Mouse (Mus musculus) hindbrain, postnatal 0 days (tissue): ENCODE results near the gene E2f1. TPM values are rescaled to one million over a fixed set of nuclear protein-coding genes. Genes with fewer than 3 reads are reported as not detected.

ENCODE experiments used
- ATAC-seq: fragments of 200-750 bp; cut with Nextera tagmentation; 2 replicates; pipeline ENCODE4 v1.8.0; 2017; ENCODE audit warnings: mild to moderate bottlenecking, moderate TSS enrichment, moderate library complexity
- DNase-seq: peaks from one replicate; pipeline ENCODE4 v3.0.0-alpha.2; 2015; ENCODE audit warnings: low spot score
- H3K27ac ChIP-seq: fragments of 300-500 bp; sonication (generic); 2 replicates; pipeline ENCODE4 v1.5.1; 2014; ENCODE audit warnings: mild to moderate bottlenecking
- H3K27me3 ChIP-seq: fragments of 300-500 bp; sonication (generic); 2 replicates; pipeline ENCODE4 v1.6.1; 2014; ENCODE audit warnings: low read length, mixed read lengths; ENCODE audit not compliant: insufficient read depth
- H3K36me3 ChIP-seq: fragments of 300-500 bp; sonication (generic); 2 replicates; pipeline ENCODE4 v1.6.1; 2014; ENCODE audit warnings: low read length, mixed read lengths; ENCODE audit not compliant: insufficient read depth
- H3K4me1 ChIP-seq: fragments of 300-500 bp; sonication (generic); 2 replicates; pipeline ENCODE4 v1.6.1; 2014; ENCODE audit warnings: antibody characterized with exemption, low read length, mixed read lengths; ENCODE audit not compliant: insufficient read depth
- H3K4me2 ChIP-seq: fragments of 300-500 bp; sonication (generic); 2 replicates; pipeline ENCODE4 v1.6.1; 2014; ENCODE audit warnings: low read depth, mild to moderate bottlenecking, low read length, moderate library complexity, mixed read lengths
- H3K4me3 ChIP-seq: fragments of 300-500 bp; sonication (generic); 2 replicates; pipeline ENCODE4 v1.5.1; 2014; ENCODE audit warnings: low read length
- H3K9ac ChIP-seq: fragments of 300-500 bp; sonication (generic); replicated peaks from 2 replicates; pipeline ENCODE4 v1.6.1; 2014; ENCODE audit warnings: mild to moderate bottlenecking, low read length, moderate library complexity, mixed read lengths
- H3K9me3 ChIP-seq: fragments of 300-500 bp; sonication (generic); 2 replicates; pipeline ENCODE4 v1.6.1; 2016; ENCODE audit warnings: low read length, mixed read lengths
- CTCF ChIP-seq: IDR thresholded peaks from 2 replicates; pipeline ENCODE4 v1.5.1; 2016; ENCODE audit warnings: antibody characterized with exemption, control low read depth, low read depth
- WGBS: fragments of 180-500 bp; shearing (Covaris S2); extraction: QIAGEN DNeasy Blood & Tissue Kit; methylation state at CpG from one replicate; pipeline ENCODE4 v1.1.7; 2014; 5-methylcytosine and 5-hydroxymethylcytosine counted together
- polyA plus RNA-seq: library from polyadenylated mRNA; unstranded; fragments of >200 nt; fragmentation: Nextera tagmentation; extraction: Ambion mirVana; gene quantifications from 2 replicates; pipeline ENCODE4 v1.2.1, GENCODE M21; 2015
- total RNA-seq: library from RNA; depleted of rRNA; stranded (reverse); fragments of >200 nt; gene quantifications from 2 replicates; pipeline ENCODE4 v1.2.3, GENCODE M21; 2014

E2f1 gene
- total and polyA plus RNA-seq, 2 experiments from 2014 or later, result 6.7 to 8.4 TPM

DNA sequence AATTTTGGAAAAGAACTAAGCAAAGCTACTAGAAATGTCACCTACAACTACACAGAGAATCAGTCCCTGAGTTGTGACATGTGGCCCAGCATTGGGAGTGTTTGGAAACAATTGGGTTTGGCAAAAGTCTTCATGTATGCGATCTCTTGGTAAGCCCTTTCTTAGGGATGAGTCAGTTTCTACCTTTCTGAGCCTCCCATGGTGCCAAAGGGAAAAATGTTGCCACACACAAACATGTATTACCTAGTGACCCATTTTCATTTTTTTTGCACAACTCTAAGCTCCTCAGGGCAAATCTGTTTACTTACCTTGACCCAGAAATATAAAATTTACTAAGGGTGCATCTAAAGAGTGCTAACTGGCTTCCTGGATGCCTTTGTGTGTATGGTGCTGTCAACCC, 37.3 kb upstream of the E2f1 start:
- no peak for TF ChIP-seq CTCF
- Histone ChIP-seq H3K4me3 (no peak overlapping the region), H3K9ac (no peak overlapping the region), H3K4me2 (no peak overlapping the region), H3K36me3 (no peaks in the 10 kb centered on the region), H3K9me3 (no peaks in the 10 kb centered on the region), H3K27me3 (no peaks in the 10 kb centered on the region), H3K27ac (no peak overlapping the region), H3K4me1 (0 out of 2 replicates have a peak, but pooled peaks cover 11% of the 10 kb centered on the region)
- WGBS, result 93% methylated on average over 1 of the region's 1 CpGs
- ATAC-seq (no peak), DNase-seq (no peak)

DNA sequence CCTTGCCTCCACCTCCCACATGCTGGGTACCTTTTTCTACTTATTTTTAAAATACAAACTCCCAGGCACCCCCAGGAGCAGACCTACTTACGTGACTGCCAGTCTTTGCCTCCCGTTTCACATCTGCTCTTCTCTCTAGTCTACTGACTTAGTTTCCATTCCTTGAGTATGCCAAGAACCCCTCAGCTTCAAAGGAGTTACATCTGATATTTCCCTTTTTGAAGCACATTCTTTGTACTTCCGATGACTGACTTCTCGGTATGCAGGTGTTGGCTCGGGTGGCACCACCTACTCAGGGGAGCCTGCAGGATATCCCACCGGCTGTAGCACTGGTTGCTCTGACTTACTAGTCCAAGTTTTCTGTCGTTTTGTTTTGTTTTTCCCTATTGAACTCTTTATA, 34.5 kb upstream of the E2f1 start:
- DNase-seq (no peak), ATAC-seq (no peak)
- 42% methylated on average over 7 of the region's 7 CpGs for WGBS
- Histone ChIP-seq H3K9me3 (no peaks in the 10 kb centered on the region), H3K27ac (no peak overlapping the region), H3K36me3 (no peaks in the 10 kb centered on the region), H3K27me3 (no peaks in the 10 kb centered on the region), H3K4me1 (0 out of 2 replicates have a peak, but pooled peaks cover 11% of the 10 kb centered on the region), H3K4me3 (peak overlapping the region; percentile 55), H3K9ac (no peak overlapping the region), H3K4me2 (peak overlapping the region; percentile 60)
- no peak for TF ChIP-seq CTCF

DNA sequence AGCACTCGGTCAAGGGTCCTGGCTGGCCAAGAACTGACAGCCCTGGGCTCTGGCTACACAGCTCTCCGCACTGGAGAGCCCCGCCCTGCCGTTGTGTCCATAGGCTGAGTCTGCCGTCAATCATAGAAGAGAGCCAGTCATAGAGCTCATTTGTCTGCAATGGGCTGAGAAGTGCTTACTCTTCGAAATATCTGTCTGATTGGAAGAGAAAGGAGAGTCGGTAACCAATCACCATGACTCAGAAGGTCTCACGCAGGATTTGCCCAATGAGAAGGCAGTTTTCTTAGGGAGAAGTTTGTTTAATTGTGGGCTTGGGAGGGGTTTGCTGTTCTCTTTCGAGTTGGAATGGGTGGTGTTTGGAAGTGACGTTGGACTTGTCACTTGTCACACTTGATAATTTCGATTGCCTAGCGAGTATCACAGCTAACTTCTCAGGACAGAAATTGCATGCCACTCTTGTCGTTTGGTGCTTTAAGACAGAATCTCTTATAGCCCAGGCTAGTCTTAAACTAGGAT, 34.0 kb upstream of the E2f1 start, which contains the start of gene Pxmp4:
Gene Pxmp4, minus strand, starts transcription at position 71 of the 516 bp plus-strand sequence.
- Histone ChIP-seq H3K36me3 (no peaks in the 10 kb centered on the region), H3K9me3 (no peaks in the 10 kb centered on the region), H3K27ac (peak within 1 kb of the TSS; percentile 71; the same call in 1 of the 2 replicates), H3K27me3 (no peaks in the 10 kb centered on the region), H3K4me2 (peak within 1 kb of the TSS; percentile 60), H3K9ac (peak within 1 kb of the TSS; percentile 61), H3K4me3 (peak within 1 kb of the TSS; percentile 55), H3K4me1 (0 out of 2 replicates have a peak, but pooled peaks cover 11% of the 10 kb centered on the region)
- 0% methylated on average over 13 of the region's 13 CpGs for WGBS
- peak; percentile 97 for DNase-seq
- ATAC-seq, result peak; percentile 100
- TF ChIP-seq CTCF, result no peak

DNA sequence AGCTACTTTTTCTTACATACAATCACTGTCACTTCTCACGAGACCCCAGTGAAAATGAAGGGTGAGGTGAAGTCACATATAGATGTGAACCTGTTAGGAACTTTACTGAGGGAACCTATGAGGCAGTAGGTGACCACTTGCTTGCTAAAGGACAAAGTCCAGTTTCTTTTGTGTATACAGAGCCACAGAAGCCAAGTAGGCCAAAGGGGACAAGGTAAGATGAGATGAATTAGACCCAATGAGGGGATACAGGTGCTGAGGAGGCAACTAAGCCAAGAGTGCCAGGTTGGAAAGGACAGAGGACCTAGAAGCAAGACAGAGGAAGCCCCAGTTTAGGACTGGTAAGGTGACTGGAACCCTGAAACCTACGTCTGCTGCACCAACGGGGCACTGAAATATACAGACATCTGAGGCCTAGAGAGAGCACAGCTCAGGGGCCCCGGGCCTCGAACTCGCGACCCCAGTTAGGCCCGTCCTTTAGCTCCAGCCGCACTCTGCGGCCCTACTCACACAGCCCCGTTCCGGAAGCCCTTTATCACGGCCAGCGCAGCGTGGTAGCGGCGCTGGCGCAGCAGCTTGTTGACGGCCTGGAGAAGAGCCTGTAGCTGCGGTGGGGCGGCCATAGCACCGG, 33.4 kb upstream of the E2f1 start:
- ATAC-seq (no peak), DNase-seq (no peak)
- Histone ChIP-seq H3K4me1 (0 out of 2 replicates have a peak, but pooled peaks cover 11% of the 10 kb centered on the region), H3K36me3 (no peaks in the 10 kb centered on the region), H3K27me3 (no peaks in the 10 kb centered on the region), H3K4me2 (peak overlapping the region; percentile 60), H3K27ac (peak overlapping the region; percentile 71; the same call in 1 of the 2 replicates), H3K4me3 (peak overlapping the region; percentile 55), H3K9me3 (no peaks in the 10 kb centered on the region), H3K9ac (peak overlapping the region; percentile 61)
- WGBS, result 23% methylated on average over 22 of the region's 22 CpGs
- no peak for TF ChIP-seq CTCF

DNA sequence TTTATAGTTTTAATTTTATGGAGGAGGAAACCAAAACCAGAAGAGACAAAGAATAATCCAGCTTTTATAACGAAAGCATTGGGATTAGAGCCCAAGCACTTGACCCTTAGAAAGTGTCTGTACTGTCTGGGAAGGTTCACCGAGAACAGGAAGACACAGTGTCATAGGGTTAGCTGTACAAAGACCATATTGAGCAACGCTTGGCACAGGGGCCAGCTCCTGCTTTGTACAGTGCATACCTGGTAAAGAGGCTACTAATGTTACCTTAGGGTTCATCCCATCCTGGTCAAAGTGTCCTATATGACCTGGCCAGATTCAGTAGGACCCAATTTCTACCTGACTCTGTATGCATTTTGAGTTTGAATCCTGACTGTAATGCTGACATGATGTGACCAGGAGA, 31.6 kb upstream of the E2f1 start:
- Histone ChIP-seq H3K9ac (no peak overlapping the region), H3K27ac (no peak overlapping the region), H3K4me2 (no peak overlapping the region), H3K36me3 (no peaks in the 10 kb centered on the region), H3K4me3 (no peak overlapping the region), H3K9me3 (no peaks in the 10 kb centered on the region), H3K27me3 (no peaks in the 10 kb centered on the region), H3K4me1 (0 out of 2 replicates have a peak, but pooled peaks cover 11% of the 10 kb centered on the region)
- WGBS, result 77% methylated on average over 3 of the region's 3 CpGs
- no peak for TF ChIP-seq CTCF
- ATAC-seq (no peak), DNase-seq (no peak)

DNA sequence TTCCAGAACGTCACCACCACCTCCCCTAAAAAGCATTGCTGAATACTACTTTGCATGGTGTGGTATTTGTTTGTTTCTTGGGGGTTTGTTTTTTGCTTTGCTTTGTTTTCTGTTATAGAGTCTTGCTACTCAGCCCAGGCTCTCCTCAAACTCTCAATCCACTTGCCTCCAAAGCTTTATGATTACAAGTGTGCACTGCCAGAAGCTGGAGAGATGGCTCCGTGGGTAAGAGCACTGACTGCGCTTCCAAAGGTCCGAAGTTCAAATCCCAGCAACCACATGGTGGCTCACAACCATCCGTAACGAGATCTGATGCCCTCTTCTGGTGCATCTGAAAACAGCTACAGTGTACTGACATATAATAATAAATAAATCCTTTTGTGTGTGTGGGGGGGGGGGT, 30.9 kb upstream of the E2f1 start:
- Histone ChIP-seq H3K27me3 (no peaks in the 10 kb centered on the region), H3K36me3 (no peaks in the 10 kb centered on the region), H3K9me3 (no peaks in the 10 kb centered on the region), H3K4me3 (no peak overlapping the region), H3K27ac (no peak overlapping the region), H3K4me1 (0 out of 2 replicates have a peak, but pooled peaks cover 11% of the 10 kb centered on the region), H3K9ac (no peak overlapping the region), H3K4me2 (no peak overlapping the region)
- DNase-seq, result no peak
- no peak for ATAC-seq
- WGBS, result 68% methylated on average over 6 of the region's 6 CpGs
- no peak for TF ChIP-seq CTCF

DNA sequence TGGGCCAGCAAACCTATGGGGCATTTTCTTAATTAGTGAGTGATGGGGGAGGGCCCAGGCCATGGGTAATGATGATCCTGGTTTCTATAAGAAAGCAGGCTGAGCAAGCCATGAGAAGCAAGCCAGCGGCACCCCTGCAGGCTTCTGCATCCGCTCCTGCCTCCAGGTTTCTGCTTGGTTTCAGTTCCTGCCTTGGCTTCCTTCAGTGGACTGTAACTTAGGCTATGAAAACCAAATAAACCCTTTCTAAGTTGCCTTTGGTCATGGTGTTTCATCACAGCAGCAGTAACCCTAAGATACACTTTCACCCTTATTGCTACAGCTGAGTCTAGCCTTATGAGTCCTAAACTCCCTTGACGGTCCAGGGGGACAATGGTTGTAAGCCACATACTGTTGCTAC, 27.7 kb upstream of the E2f1 start:
- H3K4me1 ChIP-seq, result no peaks in the 10 kb centered on the region
- no peak for ATAC-seq
- WGBS, result 85% methylated on average over 3 of the region's 3 CpGs

More for the DNA sequence above, 27.7 kb upstream of the E2f1 start:
- no peak overlapping the region for H3K4me3 ChIP-seq
- no peaks in the 10 kb centered on the region for H3K27me3 ChIP-seq
- no peak for DNase-seq
- H3K36me3 ChIP-seq, result no peaks in the 10 kb centered on the region
- H3K9ac ChIP-seq, result no peak overlapping the region
- H3K27ac ChIP-seq, result no peak overlapping the region
- H3K4me2 ChIP-seq, result no peak overlapping the region
- TF ChIP-seq CTCF, result no peak
- H3K9me3 ChIP-seq, result no peaks in the 10 kb centered on the region
